ENCODE assay signal across 32 mouse cellular contexts in the genomic region with DNA sequence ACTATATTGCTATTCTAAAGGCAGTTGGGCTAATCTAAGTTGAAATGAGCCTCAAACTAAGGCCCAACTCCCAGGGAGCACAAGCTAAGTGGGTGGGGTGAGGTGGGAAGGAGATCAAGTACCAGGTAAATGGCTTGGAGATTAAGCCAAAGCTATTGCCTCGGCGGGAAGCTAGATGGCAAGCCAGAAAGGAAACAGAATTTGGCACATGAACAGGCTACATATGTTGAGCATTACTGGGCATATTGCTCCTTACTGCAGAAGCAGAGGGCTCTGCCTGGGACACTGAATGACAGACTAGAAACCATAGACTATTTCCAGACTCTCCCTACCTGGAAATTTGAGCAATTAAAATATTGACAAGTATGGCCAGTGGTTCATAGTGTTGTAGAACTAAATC.
DNase-seq lines count a peak whose midpoint lies in the region; ATAC-seq and TF ChIP-seq lines count a peak whose summit lies in the region.
"Had no signal": no experiment of that assay in that cellular context is flagged by ENCODE, and none has a peak within 500 bp of the region (broad histone marks: within the 10 kb centered on the region; RNA-seq: fewer than 3 reads in every experiment).

No protein-coding gene starts in this region.

- peak; percentile 6 for DNase-seq in layer of hippocampus, adult 9-11 months
- DNase-seq in layer of hippocampus, postnatal 14 days (ENCODE audit: low spot score in 2 of 2), result no peak
- DNase-seq in cerebellum, adult 2 months, result peak; percentile 66 to 92
- DNase-seq in cerebellum, postnatal 25 days, result peak; percentile 72 to 79
- no peak for DNase-seq in left cerebral cortex, adult 9 months (ENCODE audit: low spot score in 2 of 2)
- DNase-seq: adrenal gland, postnatal 36 days; B cell, adult 2 months; gastrocnemius, postnatal 14 days; heart, adult 11 months; heart, postnatal 10 days; lung, postnatal 4 days; retina, postnatal 1 day; right cerebral cortex, postnatal 25 days; thymus, adult 18-20 months; thymus, postnatal 36 days had no signal

- no peak overlapping the region for H3K27ac ChIP-seq in cerebellum, adult 2 months (ENCODE audit: insufficient read depth, low read length)
- H3K27ac ChIP-seq in kidney, embryonic 15.5 days, result no peak overlapping the region
- H3K27ac ChIP-seq: embryonic facial prominence, embryonic 13.5 days; forebrain, embryonic 15.5 days; hindbrain, embryonic 10.5 days; limb, embryonic 15.5 days; liver, embryonic 14.5 days; lung, embryonic 15.5 days; midbrain, embryonic 15.5 days; neural tube, embryonic 13.5 days; stomach, embryonic 15.5 days had no signal

- no peaks in the 10 kb centered on the region; the same call in 1 of the 2 replicates for H3K4me1 ChIP-seq in cerebellum, adult 2 months (ENCODE audit: control insufficient read depth, insufficient read depth, low read length)
- no peaks in the 10 kb centered on the region for H3K4me1 ChIP-seq in kidney, embryonic 15.5 days
- H3K4me1 ChIP-seq: forebrain, embryonic 15.5 days; hindbrain, embryonic 10.5 days; limb, embryonic 15.5 days; lung, embryonic 15.5 days; midbrain, embryonic 15.5 days; neural tube, embryonic 13.5 days; stomach, embryonic 15.5 days had no signal

- no peak for TF ChIP-seq POLR2A in cerebellum, adult 2 months (IDR thresholded peaks at IDR 0.05; ENCODE audit: borderline replicate concordance, insufficient read depth, low read length)

- WGBS in cerebellum, adult 2 months, result 12% methylated on average over 2 of the region's 2 CpGs
- 87% methylated on average over 2 of the region's 2 CpGs for WGBS in kidney, embryonic 15.5 days

- no peak overlapping the region for H3K4me2 ChIP-seq in kidney, embryonic 15.5 days
- H3K4me2 ChIP-seq: embryonic facial prominence, embryonic 13.5 days; forebrain, embryonic 15.5 days; heart, embryonic 12.5 days; limb, embryonic 15.5 days; lung, embryonic 15.5 days; midbrain, embryonic 15.5 days; neural tube, embryonic 13.5 days; stomach, embryonic 15.5 days had no signal

- H3K9ac ChIP-seq in kidney, embryonic 15.5 days, result no peak overlapping the region
- H3K9ac ChIP-seq: embryonic facial prominence, embryonic 13.5 days; forebrain, embryonic 15.5 days; heart, embryonic 12.5 days; limb, embryonic 15.5 days; liver, embryonic 14.5 days; lung, embryonic 15.5 days; midbrain, embryonic 15.5 days; neural tube, embryonic 13.5 days; stomach, embryonic 15.5 days had no signal

- no peaks in the 10 kb centered on the region for H3K9me3 ChIP-seq in kidney, embryonic 15.5 days (replicated peaks)
- H3K9me3 ChIP-seq: embryonic facial prominence, embryonic 13.5 days; forebrain, embryonic 15.5 days; G1E; heart, embryonic 12.5 days; hindbrain, embryonic 10.5 days; limb, embryonic 15.5 days; lung, embryonic 15.5 days; midbrain, embryonic 15.5 days; neural tube, embryonic 13.5 days; stomach, embryonic 15.5 days had no signal

- no peaks in the 10 kb centered on the region for H3K36me3 ChIP-seq in kidney, embryonic 15.5 days
- H3K36me3 ChIP-seq: embryonic facial prominence, embryonic 13.5 days; forebrain, embryonic 15.5 days; G1E; heart, embryonic 12.5 days; hindbrain, embryonic 10.5 days; limb, embryonic 15.5 days; lung, embryonic 15.5 days; midbrain, embryonic 15.5 days; neural tube, embryonic 13.5 days; stomach, embryonic 15.5 days had no signal

- TF ChIP-seq CTCF in cerebellum, adult 2 months (IDR thresholded peaks at IDR 0.05; ENCODE audit: borderline replicate concordance, insufficient read depth, low read depth, low read length), result no peak

- ATAC-seq in cerebellum, adult (ENCODE audit: insufficient number of reproducible peaks, low FRiP score, low TSS enrichment), result peak; percentile 99
- ATAC-seq in kidney, embryonic 15.5 days (replicated peaks; ENCODE audit: low FRiP score), result no peak
- ATAC-seq: forebrain, embryonic 15.5 days; intestine, postnatal 0 days; midbrain, embryonic 15.5 days; Patski had no signal

- no peak overlapping the region for H3K4me3 ChIP-seq in cerebellum, adult 2 months (replicated peaks; ENCODE audit: insufficient read depth, low read depth, low read length)
- no peak overlapping the region for H3K4me3 ChIP-seq in kidney, embryonic 15.5 days (replicated peaks)
- H3K4me3 ChIP-seq: embryonic facial prominence, embryonic 13.5 days; forebrain, embryonic 15.5 days; heart, embryonic 12.5 days; hindbrain, embryonic 10.5 days; limb, embryonic 15.5 days; lung, embryonic 15.5 days; midbrain, embryonic 15.5 days; myocyte; neural tube, embryonic 13.5 days; stomach, embryonic 15.5 days had no signal

- H3K27me3 ChIP-seq in cerebellum, adult 2 months (ENCODE audit: control insufficient read depth, insufficient read depth, low read length), result no peaks in the 10 kb centered on the region
- no peaks in the 10 kb centered on the region for H3K27me3 ChIP-seq in kidney, embryonic 15.5 days
- H3K27me3 ChIP-seq: CH12.LX; embryonic facial prominence, embryonic 13.5 days; forebrain, embryonic 15.5 days; heart, embryonic 12.5 days; limb, embryonic 15.5 days; lung, embryonic 15.5 days; midbrain, embryonic 15.5 days; neural tube, embryonic 13.5 days; Patski; stomach, embryonic 15.5 days had no signal

Comparison
In these comparisons a context has a peak if more than half of its experiments do, and no peak if none do; other contexts are left out.
1. DNase-seq: peak in layer of hippocampus, adult 9-11 months (single experiment), cerebellum, adult 2 months (2 of 2) and cerebellum, postnatal 25 days (2 of 2); none in layer of hippocampus, postnatal 14 days (0 of 2) and left cerebral cortex, adult 9 months (0 of 2).